Comparison of ENCODE assay signal across 9 mouse cellular contexts in the genomic region with DNA sequence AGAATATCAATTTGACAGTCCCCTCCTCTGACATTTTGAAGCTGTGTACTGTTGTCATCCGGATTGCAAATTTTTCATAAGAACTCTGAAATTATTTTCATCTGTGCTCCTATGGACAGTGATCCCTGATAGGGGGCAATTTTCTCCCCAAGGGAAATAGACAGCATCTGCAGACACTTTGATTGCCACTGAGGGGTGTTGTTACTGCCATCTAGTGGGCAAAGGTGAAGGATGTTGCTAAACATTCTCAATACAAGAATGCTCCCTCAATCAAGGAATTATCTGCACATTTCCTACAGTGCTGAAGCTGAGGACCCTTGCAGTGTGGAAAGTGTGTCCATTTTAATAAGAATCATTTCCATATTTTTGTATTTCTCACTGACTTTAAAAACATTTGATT.
DNase-seq lines count a peak whose midpoint lies in the region; ATAC-seq and TF ChIP-seq lines count a peak whose summit lies in the region.
"Had no signal": no experiment of that assay in that cellular context is flagged by ENCODE, and none has a peak within 500 bp of the region (broad histone marks: within the 10 kb centered on the region; RNA-seq: fewer than 3 reads in every experiment).

No protein-coding gene starts in this region.

- H3K36me3 ChIP-seq in hindbrain, embryonic 16.5 days (ENCODE audit: control insufficient read depth, insufficient read depth, low read length) = no peaks in the 10 kb centered on the region
- no peaks in the 10 kb centered on the region for H3K36me3 ChIP-seq in limb, embryonic 14.5 days (ENCODE audit: control insufficient read depth, insufficient read depth, low read length)

- no peaks in the 10 kb centered on the region for H3K4me1 ChIP-seq in cortical plate, adult 2 months (ENCODE audit: control insufficient read depth, insufficient read depth, low read length)
- H3K4me1 ChIP-seq in hindbrain, embryonic 16.5 days (ENCODE audit: control insufficient read depth, insufficient read depth, low read depth, low read length) = no peaks in the 10 kb centered on the region
- H3K4me1 ChIP-seq in limb, embryonic 14.5 days (ENCODE audit: control insufficient read depth, insufficient read depth, low read length) = no peaks in the 10 kb centered on the region

- no peak overlapping the region for H3K9ac ChIP-seq in hindbrain, embryonic 16.5 days (ENCODE audit: low read depth, low read length)
- H3K9ac ChIP-seq in limb, embryonic 14.5 days (ENCODE audit: low read depth, low read length, severe bottlenecking) = no peak overlapping the region

- peak; percentile 42 for DNase-seq in kidney, postnatal 10 days
- no peak for DNase-seq in kidney, adult 11 months
- peak; percentile 9 for DNase-seq in MN1 (ENCODE audit: low spot score)
- peak; percentile 56 for DNase-seq in limb, embryonic 14.5 days (ENCODE audit: low spot score)
- DNase-seq in retina, adult 2 months (ENCODE audit: low read depth, low spot score) = peak; percentile 9

- peak; percentile 63 for TF ChIP-seq CTCF in cortical plate, adult 2 months (IDR thresholded peaks at IDR 0.05; ENCODE audit: extremely low read depth, insufficient read depth, low read length)

- WGBS in hindbrain, embryonic 16.5 days = 11% methylated on average over 1 of the region's 1 CpGs
- 17% methylated on average over 1 of the region's 1 CpGs for WGBS in limb, embryonic 14.5 days

- H3K9me3 ChIP-seq in hindbrain, embryonic 16.5 days (ENCODE audit: control insufficient read depth, low read length) = no peaks in the 10 kb centered on the region
- no peaks in the 10 kb centered on the region for H3K9me3 ChIP-seq in limb, embryonic 14.5 days (ENCODE audit: control insufficient read depth, low read length)

- H3K27ac ChIP-seq in cortical plate, adult 2 months (ENCODE audit: insufficient read depth, low read length) = no peak overlapping the region
- H3K27ac ChIP-seq in hindbrain, embryonic 16.5 days (ENCODE audit: low read depth, low read length) = no peak overlapping the region
- no peak overlapping the region for H3K27ac ChIP-seq in limb, embryonic 14.5 days (replicated peaks; ENCODE audit: low read depth, low read length)

- ATAC-seq in hindbrain, embryonic 16.5 days = peak; percentile 61; the same call in 1 of the 2 replicates
- no peak for ATAC-seq in limb, embryonic 14.5 days (ENCODE audit: low FRiP score, low read depth)
- no peak for ATAC-seq in monocyte, adult 5-6 weeks (replicated peaks; ENCODE audit: insufficient number of reproducible peaks, low FRiP score, low TSS enrichment, poor library complexity, severe bottlenecking)

- no peak overlapping the region for H3K4me2 ChIP-seq in hindbrain, embryonic 16.5 days (ENCODE audit: low read length)
- no peak overlapping the region for H3K4me2 ChIP-seq in limb, embryonic 14.5 days (replicated peaks; ENCODE audit: low read depth, low read length, severe bottlenecking)

- no peak overlapping the region for H3K4me3 ChIP-seq in cortical plate, adult 2 months (ENCODE audit: insufficient read depth, low read length)
- H3K4me3 ChIP-seq in hindbrain, embryonic 16.5 days (ENCODE audit: low read length) = no peak overlapping the region
- no peak overlapping the region for H3K4me3 ChIP-seq in limb, embryonic 14.5 days (replicated peaks; ENCODE audit: low read length)
- H3K4me3 ChIP-seq: erythroblast, embryonic 14.5 days had no signal

- no peak for TF ChIP-seq POLR2A in cortical plate, adult 2 months (IDR thresholded peaks at IDR 0.05; ENCODE audit: extremely low read depth, insufficient read depth, low read length)
- TF ChIP-seq POLR2A in limb, embryonic 14.5 days (IDR thresholded peaks at IDR 0.05; ENCODE audit: borderline replicate concordance, extremely low read depth, insufficient read depth, insufficient read length) = no peak

- H3K27me3 ChIP-seq in hindbrain, embryonic 16.5 days (replicated peaks; ENCODE audit: control insufficient read depth, insufficient read depth, low read length) = no peaks in the 10 kb centered on the region
- no peaks in the 10 kb centered on the region for H3K27me3 ChIP-seq in limb, embryonic 14.5 days (ENCODE audit: control insufficient read depth, insufficient read depth, low read length)
